Mouse (Mus musculus): ENCODE data around the gene S1pr2. TPM values are rescaled to one million over a fixed set of nuclear protein-coding genes. Genes with fewer than 3 reads are reported as not detected.

S1pr2 gene
- total and polyA plus RNA-seq, 3 experiments, result 1.3 to 3.2 (median 2.0) TPM

- no peaks in the 10 kb centered on the region for H3K79me2 ChIP-seq (replicated peaks; ENCODE audit: control insufficient read depth, extremely low read depth, insufficient read depth, poor library complexity, severe bottlenecking)
- no peak overlapping the region for H3K27ac ChIP-seq (ENCODE audit: insufficient read depth, low read depth)
- no peak overlapping the region for H3K9ac ChIP-seq (ENCODE audit: insufficient read depth, low read depth)
These were observed 14.3 kb upstream of the S1pr2 start for GRCm38 (mm10) chr9:20990861-20991260.

GRCm38 (mm10) chr9:20987953-20988352 lies 11.4 kb upstream of the S1pr2 start:
- peak; percentile 71 for DNase-seq (ENCODE audit: extremely low read depth)
- Histone ChIP-seq H3K36me3 (replicated peaks in 1 of 2; ENCODE audit: control insufficient read depth in 1 of 2, insufficient read depth in 1 of 2, low read length in 1 of 2) (no peaks in the 10 kb centered on the region), H3K9ac (ENCODE audit: insufficient read depth, low read depth) (no peak overlapping the region), H3K27ac (ENCODE audit: insufficient read depth, low read depth) (no peak overlapping the region), H3K4me3 (replicated peaks in 1 of 3; ENCODE audit: low read depth in 2 of 3, low read length in 2 of 3, poor library complexity in 1 of 3) (no peak overlapping the region), H3K79me2 (replicated peaks; ENCODE audit: control insufficient read depth, extremely low read depth, insufficient read depth, poor library complexity, severe bottlenecking) (no peaks in the 10 kb centered on the region), H3K9me3 (replicated peaks; ENCODE audit: low read length) (no peaks in the 10 kb centered on the region), H3K4me2 (ENCODE audit: insufficient read depth, low read depth, poor library complexity, severe bottlenecking) (peak overlapping the region; percentile 11; the same call in 1 of the 2 replicates), H3K4me1 (ENCODE audit: control insufficient read depth in 1 of 2, insufficient read depth in 2 of 2) (peaks cover 11 to 42% of the 10 kb centered on the region in 2 experiments; a peak in 3 of 4 replicates), H3K27me3 (replicated peaks) (no peaks in the 10 kb centered on the region)
- peak; percentile 54; the same call in 1 of the 2 replicates for TF ChIP-seq ETS1 (conservative IDR thresholded peaks at IDR 0.05; ENCODE audit: low read depth, low read length)
- TF ChIP-seq TCF12 (IDR thresholded peaks at IDR 0.05; ENCODE audit: low read depth, low read length), result peak; percentile 85
- TF ChIP-seq HCFC1 (IDR thresholded peaks at IDR 0.05; ENCODE audit: low read depth, low read length), result no peak
- no peak for TF ChIP-seq UBTF (IDR thresholded peaks at IDR 0.05; ENCODE audit: low read depth, low read length)
- TF ChIP-seq BHLHE40 (IDR thresholded peaks at IDR 0.05; ENCODE audit: low read depth, low read length), result peak; percentile 44; the same call in 1 of the 2 replicates
- peak; percentile 76 for TF ChIP-seq EP300 (IDR thresholded peaks at IDR 0.05; ENCODE audit: low read length)
- TF ChIP-seq TBP (conservative IDR thresholded peaks at IDR 0.05; ENCODE audit: low read depth, low read length), result no peak
- TF ChIP-seq MAZ (IDR thresholded peaks at IDR 0.05; ENCODE audit: low read depth, low read length), result 0 out of 2 replicates have a peak, but pooled peaks have one; percentile 43
- no peak for TF ChIP-seq ELF1 (IDR thresholded peaks at IDR 0.05; ENCODE audit: low read depth, low read length)
- 0 out of 2 replicates have a peak, but pooled peaks have one; percentile 47 for TF ChIP-seq MYC (IDR thresholded peaks at IDR 0.05; ENCODE audit: low read depth, low read length)
- TF ChIP-seq IRF4 (IDR thresholded peaks at IDR 0.05; ENCODE audit: low read depth, low read length), result 0 out of 2 replicates have a peak, but pooled peaks have one; percentile 12
- TF ChIP-seq POLR2A (IDR thresholded peaks at IDR 0.05; ENCODE audit: low read depth, low read length), result no peak
- TF ChIP-seq NELFE (IDR thresholded peaks at IDR 0.05; ENCODE audit: low read depth, low read length), result no peak
- TF ChIP-seq RAD21 (IDR thresholded peaks at IDR 0.05; ENCODE audit: low read depth, low read length), result no peak
- no peak for TF ChIP-seq CHD1 (IDR thresholded peaks at IDR 0.05; ENCODE audit: low read depth, low read length)
- TF ChIP-seq USF2 (conservative IDR thresholded peaks at IDR 0.05; ENCODE audit: low read depth, low read length), result no peak
- TF ChIP-seq PAX5 (IDR thresholded peaks at IDR 0.05; ENCODE audit: low read length), result no peak
- TF ChIP-seq MXI1 (IDR thresholded peaks at IDR 0.05; ENCODE audit: low read depth, low read length), result no peak
- TF ChIP-seq ZNF384 (IDR thresholded peaks at IDR 0.05; ENCODE audit: low read depth, low read length), result no peak
- no peak for TF ChIP-seq KAT2A (IDR thresholded peaks at IDR 0.05; ENCODE audit: insufficient replicate concordance, low read length)
- TF ChIP-seq MAFK (IDR thresholded peaks at IDR 0.05; ENCODE audit: insufficient replicate concordance, low read length), result peak; percentile 68
- TF ChIP-seq USF1 (IDR thresholded peaks at IDR 0.05; ENCODE audit: low read depth, low read length), result no peak
- TF ChIP-seq E2F4 (IDR thresholded peaks at IDR 0.05; ENCODE audit: insufficient replicate concordance, low read depth, low read length), result no peak
- no peak for TF ChIP-seq JUND (conservative IDR thresholded peaks at IDR 0.05; ENCODE audit: low read depth, low read length)
- peak; percentile 28; the same call in 1 of the 2 replicates for TF ChIP-seq SIN3A (IDR thresholded peaks at IDR 0.05; ENCODE audit: low read length)
- peak; percentile 73 for TF ChIP-seq CHD2 (IDR thresholded peaks at IDR 0.05; ENCODE audit: low read length)
- no peak for TF ChIP-seq NRF1 (IDR thresholded peaks at IDR 0.05; ENCODE audit: low read depth, low read length)
- no peak for TF ChIP-seq SMC3 (IDR thresholded peaks at IDR 0.05; ENCODE audit: low read depth, low read length)
- TF ChIP-seq GABPA (IDR thresholded peaks at IDR 0.05; ENCODE audit: insufficient replicate concordance, low read depth, low read length), result no peak
- dilution Hi-C loops (cut with MboI; ENCODE audit: extremely low pct_ligation_motif_present, extremely low pct_unique_long_range_greater_than_20kb, low sequenced_read_pairs), result no loop called here
- in situ Hi-C loops (cut with MboI; ENCODE audit: low pct_ligation_motif_present, low pct_unique_long_range_greater_than_20kb, low sequenced_read_pairs), result no loop called here

More at GRCm38 (mm10) chr9:20990861-20991260, 14.3 kb upstream of the S1pr2 start:
- Histone ChIP-seq H3K4me1 (ENCODE audit: control insufficient read depth in 1 of 2, insufficient read depth in 2 of 2) (peaks cover 5 to 39% of the 10 kb centered on the region in 2 experiments; a peak in 3 of 4 replicates), H3K36me3 (replicated peaks in 1 of 2; ENCODE audit: control insufficient read depth in 1 of 2, insufficient read depth in 1 of 2, low read length in 1 of 2) (no peaks in the 10 kb centered on the region), H3K4me2 (ENCODE audit: insufficient read depth, low read depth, poor library complexity, severe bottlenecking) (no peak overlapping the region), H3K4me3 (replicated peaks in 1 of 3; ENCODE audit: low read depth in 2 of 3, low read length in 2 of 3, poor library complexity in 1 of 3) (no peak overlapping the region), H3K9me3 (replicated peaks; ENCODE audit: low read length) (no peaks in the 10 kb centered on the region), H3K27me3 (replicated peaks) (no peaks in the 10 kb centered on the region)
- DNase-seq (ENCODE audit: extremely low read depth), result no peak
- dilution Hi-C loops (cut with MboI; ENCODE audit: extremely low pct_ligation_motif_present, extremely low pct_unique_long_range_greater_than_20kb, low sequenced_read_pairs) (no loop called here), in situ Hi-C loops (cut with MboI; ENCODE audit: low pct_ligation_motif_present, low pct_unique_long_range_greater_than_20kb, low sequenced_read_pairs) (no loop called here)
- TF ChIP-seq CHD2 (IDR thresholded peaks at IDR 0.05; ENCODE audit: low read length) (no peak), CHD1 (IDR thresholded peaks at IDR 0.05; ENCODE audit: low read depth, low read length) (no peak), BHLHE40 (IDR thresholded peaks at IDR 0.05; ENCODE audit: low read depth, low read length) (no peak), ZMIZ1 (IDR thresholded peaks at IDR 0.05; ENCODE audit: low read depth, low read length) (no peak), POLR2A (IDR thresholded peaks at IDR 0.05; ENCODE audit: low read depth, low read length) (no peak), IRF4 (IDR thresholded peaks at IDR 0.05; ENCODE audit: low read depth, low read length) (no peak), USF2 (conservative IDR thresholded peaks at IDR 0.05; ENCODE audit: low read depth, low read length) (no peak), ELF1 (IDR thresholded peaks at IDR 0.05; ENCODE audit: low read depth, low read length) (no peak), JUND (conservative IDR thresholded peaks at IDR 0.05; ENCODE audit: low read depth, low read length) (no peak)
